Mouse (Mus musculus): ENCODE measurements around the gene Mybph.

Mybph gene

DNA sequence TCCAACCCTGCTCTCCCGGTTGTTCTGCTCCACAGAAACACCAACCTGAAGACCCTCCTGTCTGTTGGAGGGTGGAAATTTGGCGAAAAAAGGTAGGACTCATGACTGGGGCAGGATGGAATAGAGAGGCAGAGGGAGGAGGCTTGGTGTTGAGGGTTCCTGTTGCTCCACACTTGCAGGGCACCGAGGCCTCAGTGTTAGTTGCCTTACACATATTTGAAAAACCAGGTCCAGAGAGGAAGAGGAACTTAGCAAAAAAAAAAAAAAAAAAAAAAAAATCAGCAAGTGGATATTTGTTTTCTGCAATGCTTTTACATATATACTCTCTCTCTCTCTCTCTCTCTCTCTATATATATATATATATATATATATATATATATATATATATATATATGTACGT lies 9.2 kb upstream of the Mybph start:
- DNase-seq (ENCODE audit: low spot score in 2 of 2): no peak

DNA sequence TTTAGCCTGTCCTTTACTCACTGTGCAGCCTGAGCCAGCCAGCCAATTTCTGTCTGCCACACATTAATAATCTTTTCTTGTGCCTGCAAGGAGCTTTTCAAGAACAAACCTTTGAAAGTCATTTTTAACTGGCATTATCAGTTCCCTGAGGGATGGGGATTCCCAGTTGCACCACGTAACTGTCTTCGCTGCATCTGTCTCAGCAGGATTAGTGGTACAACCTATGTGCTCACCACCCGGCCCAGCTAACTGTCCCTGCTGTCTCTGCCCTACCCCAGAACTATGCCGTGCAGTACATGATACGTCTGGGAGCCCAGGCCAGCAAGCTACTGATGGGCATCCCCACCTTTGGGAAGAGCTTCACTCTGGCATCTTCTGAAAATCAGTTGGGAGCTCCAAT lies 5.0 kb upstream of the Mybph start:
- DNase-seq (ENCODE audit: low spot score in 2 of 2): no peak

DNA sequence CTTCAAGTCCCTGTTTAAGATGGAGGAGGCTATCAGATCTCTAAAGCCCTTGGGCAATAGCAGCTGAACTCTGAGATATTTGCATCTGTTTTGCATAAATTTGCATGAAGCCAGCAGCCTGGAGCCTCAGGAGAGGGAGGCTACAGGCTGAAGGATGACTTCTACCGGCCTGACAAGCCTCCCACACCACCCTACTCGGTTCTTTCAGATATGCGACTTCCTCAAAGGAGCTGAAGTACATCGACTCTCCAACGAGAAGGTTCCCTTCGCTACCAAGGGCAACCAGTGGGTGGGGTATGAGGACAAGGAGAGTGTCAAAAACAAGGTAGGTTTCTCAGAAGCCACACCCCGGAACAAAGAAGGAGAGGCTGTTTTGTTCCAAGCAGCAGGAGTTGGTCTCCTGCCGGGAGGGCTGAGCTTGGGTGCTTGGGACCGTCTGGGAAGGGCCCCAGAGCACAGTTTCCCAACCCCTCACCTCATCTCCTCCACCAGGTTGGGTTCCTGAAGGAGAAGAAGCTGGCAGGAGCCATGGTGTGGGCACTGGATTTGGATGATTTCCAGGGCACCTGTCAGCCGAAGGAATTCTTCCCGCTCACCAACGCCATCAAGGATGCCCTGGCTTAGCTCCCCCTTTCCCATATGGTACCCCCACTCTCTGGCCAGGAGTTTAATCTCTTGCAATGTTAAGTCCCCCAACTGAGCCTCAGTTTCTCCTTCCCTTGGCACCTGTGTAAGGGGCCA lies 4.1 kb upstream of the Mybph start:
- DNase-seq (ENCODE audit: low spot score in 2 of 2): peak in 1 of 2 experiments; percentile 24

DNA sequence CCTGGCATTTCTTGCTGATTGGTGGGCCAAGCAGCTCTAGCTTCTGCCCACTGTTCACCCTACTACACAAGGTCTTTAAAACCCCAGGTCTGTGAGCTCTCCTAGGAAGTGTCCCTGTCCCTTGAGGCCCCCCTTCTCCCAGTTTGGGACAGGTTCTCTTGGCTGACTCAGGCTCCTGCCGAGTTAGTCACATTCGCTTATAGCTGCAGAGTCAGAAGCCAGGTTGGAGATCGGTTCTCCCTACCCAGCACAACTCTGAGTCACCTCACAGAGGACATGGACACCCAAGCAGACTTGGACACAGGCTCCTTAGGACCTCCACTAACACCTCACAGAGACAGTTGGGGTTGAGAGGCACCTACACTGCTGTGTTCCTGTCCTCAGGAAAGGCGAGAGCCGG lies 2.1 kb upstream of the Mybph start:
- no peak for DNase-seq (ENCODE audit: low spot score in 2 of 2)

DNA sequence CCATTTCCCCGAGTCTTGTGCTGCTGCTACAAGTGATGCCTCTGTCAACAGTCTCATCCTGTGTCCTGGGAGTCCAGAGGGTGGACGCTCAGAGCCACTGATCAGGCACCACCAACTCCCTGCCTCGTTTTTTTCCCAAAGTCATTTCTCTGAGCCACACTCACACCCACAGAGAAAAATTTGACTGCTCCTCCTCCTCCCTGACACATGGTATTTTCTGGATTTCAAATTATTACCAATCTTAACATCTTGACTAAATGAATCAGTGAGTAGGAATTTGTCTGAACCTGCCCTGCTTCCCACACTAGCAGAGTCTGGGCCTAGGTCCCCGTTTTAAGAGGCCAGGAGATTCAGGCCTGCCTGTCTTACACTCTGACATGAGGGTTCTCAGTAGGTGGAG lies 1.2 kb upstream of the Mybph start:
- no peak for DNase-seq (ENCODE audit: low spot score in 2 of 2)

DNA sequence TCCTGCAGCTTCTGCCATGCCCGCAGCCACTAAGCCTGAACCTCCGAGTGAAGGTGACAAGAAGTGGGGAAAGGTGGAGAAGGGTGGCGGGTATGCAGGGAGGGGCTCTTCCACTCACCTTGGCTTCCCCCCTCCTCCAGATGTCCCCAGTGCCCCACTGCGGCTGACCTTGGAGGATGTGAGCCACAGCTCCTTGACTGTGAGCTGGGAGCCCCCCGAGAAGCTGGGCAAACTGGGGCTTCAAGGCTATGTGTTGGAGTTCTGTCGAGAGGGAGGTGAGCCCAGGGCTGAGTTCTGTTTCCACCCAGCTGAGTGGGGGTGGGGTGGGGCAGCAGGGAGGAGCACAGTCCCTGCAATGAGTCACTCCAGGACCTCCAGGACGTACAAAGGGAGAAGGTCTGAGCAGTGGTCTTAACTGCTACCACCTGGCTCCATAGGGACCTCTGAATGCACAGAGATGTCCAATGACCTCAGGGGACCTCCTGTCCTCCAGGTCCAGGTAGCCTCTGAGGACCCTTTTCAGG lies 488 bp downstream of the Mybph start:
- no peak for DNase-seq (ENCODE audit: low spot score in 2 of 2)

DNA sequence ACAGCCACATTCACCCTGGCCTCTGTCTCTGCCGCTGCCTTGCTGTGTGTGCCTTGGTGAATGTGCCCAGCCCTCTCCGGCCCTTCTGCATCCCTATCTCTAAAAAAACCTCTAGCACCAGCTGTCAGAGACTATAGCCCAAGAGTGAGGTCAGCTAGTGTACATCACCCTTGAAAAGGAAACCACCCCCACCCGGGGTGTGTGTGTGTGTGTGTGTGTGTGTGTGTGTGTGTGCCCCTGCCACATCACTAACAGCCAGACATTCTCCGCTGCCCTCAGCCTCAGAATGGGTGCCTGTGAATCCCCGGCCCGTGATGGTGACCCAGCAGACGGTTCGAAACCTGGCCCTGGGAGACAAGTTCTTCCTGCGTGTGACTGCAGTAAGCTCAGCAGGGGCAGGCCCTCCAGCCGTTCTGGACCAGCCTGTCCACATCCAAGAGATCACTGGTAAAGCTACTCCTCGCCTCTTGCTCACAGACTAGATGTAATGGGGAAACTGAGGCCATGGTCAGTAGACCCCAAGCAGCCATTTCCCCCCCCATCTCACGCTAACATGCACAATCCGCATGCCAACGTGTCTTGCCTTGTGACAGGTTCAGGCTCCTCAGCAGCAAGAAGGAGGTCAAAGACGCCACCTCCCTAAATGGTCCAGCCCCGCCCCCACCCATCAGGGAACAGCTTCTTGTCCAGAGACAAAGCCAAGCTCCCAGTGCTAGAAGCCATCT lies 1.2 kb downstream of the Mybph start:
- no peak for DNase-seq (ENCODE audit: low spot score in 2 of 2)

DNA sequence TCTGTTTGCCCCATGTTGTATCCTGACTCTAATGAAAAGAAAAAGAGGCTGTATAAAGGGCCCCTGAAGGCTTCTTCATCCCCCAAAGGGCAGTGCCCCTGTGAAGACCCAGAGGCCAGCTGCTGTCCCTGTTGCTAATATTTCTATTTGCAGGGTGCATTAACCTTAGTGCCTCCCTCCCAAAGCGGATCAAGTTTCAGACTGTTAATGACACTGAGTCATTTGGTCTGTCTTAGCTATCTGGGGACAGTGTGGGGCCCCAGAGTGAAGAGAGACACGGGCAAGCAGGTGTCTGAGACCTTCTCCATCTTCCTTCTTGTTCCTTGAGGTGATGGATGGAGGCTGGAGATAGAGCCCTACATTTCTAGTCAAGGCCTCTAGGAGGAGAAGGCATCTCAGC lies 1.9 kb downstream of the Mybph start:
- DNase-seq (ENCODE audit: low spot score in 2 of 2): no peak

DNA sequence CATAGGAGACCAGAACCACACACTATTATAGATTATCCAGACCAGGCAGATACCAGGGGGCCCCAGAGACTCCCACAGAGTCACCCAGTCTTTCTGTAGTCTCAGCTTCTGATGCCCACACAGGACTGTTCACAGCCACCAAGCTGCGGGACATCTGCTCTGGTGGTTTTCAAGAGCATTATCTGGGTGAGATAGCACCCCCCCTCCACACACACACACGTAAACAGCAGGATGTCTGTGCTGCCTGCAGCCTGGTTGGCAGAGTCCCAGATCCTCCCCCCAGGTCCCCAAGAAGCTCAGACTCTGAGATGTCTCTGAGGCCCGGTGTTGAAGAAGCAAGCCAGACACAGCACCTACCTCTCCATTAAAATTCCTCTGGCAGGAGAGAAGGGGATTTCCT lies 2.3 kb downstream of the Mybph start:
- DNase-seq (ENCODE audit: low spot score in 2 of 2): no peak

DNA sequence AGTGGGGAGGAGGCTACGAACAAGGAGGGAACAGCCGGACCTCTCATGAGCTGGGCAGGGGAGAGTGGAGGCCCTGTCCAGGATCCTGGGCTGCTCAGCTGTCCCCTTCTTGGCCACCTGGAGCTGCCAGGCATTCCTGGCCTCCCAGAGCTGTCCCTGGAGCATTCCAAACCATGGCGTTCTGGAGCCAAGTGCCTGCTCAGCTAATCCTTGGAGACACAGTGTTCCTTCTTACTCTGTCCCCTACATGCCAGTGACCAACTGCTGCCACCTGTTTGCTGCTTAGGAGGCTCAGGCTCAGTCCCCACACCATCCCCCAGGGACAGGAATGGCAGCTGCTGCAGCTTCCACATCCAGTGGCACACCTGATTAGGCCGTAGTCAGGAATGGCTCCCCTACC lies 2.7 kb downstream of the Mybph start:
- DNase-seq (ENCODE audit: low spot score in 2 of 2): no peak

DNA sequence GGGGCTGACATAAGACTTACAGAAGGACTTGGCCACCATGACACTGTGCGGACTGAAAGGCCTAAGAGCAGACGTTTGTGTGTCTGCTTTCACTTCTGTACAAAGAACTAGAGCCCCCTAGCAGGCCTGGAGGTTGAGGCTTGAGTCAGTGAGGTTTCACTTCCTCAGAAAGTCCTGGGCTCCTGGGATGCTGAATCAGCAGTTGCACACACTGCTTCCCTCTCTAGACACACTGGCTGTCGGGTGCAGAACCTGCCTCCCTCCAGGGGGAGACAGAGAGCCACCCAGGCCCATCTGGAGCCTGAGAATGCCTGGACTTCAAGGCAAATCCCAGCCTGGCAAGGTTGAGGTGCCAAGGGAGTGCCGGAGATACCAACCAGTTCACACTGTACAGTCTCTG lies 3.1 kb downstream of the Mybph start:
- peak; percentile 4 to 83 for DNase-seq (ENCODE audit: low spot score in 2 of 2)

DNA sequence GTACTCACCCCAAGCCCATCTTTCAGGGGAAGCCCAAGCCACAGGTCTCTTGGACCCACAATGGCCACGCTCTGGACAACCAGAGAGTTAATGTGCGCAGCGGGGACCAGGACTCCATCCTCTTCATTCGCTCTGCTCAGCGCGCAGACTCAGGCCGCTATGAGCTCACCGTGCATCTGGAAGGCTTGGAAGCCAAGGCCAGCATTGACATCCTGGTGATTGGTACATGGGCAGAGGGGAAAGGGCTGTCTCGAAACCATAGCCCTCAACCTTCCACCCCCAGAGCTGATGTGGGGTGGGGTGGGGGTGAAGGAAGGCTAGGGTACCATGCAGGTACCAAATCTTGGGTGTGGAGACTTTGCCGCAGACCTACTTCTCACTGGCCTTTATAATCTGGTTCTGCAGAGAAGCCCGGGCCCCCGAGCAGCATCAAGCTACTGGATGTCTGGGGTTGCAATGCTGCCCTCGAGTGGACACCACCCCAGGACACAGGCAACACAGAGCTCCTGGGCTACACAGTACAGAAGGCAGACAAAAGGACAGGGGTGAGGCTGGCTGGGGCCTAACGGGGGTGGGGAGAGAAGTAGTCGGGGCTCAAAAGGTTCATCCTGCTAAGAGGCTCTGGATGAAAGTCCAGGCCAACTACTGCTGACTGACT lies 4.2 kb downstream of the Mybph start:
- DNase-seq (ENCODE audit: low spot score in 2 of 2): no peak

DNA sequence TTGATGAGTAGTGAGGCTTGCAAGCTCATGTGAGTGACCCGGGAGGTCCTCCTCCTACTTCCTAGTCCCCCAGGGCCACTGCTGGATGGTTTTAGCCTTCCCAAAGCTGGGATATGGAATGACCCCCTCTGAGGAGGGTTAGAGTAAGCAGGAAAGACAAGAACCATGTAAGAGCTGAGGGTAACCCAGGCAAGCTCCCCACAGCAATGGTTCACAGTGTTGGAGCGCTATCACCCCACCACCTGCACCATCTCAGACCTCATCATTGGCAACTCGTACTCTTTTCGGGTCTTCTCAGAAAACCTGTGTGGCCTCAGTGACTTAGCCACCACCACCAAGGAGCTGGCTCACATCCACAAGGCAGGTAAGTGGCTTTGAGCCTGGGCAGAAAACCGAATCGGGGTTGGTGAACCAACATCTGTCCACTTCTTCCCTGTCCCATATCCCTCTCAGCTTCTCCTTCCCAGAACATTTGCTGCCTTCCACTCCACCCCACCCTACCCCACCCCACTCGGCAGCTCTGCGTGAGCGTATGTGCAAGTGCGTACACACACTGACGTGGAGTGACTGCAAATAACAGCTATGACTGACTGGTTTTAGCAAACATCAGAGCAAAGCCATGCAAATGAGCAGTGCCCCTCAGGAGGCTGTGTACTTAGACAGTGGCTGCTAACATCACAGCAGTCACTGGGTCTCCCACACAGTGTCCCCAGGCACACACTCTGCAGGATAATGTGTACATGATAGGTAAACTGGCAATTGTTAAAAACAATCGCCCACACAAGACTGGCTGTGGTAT lies 5.1 kb downstream of the Mybph start:
- no peak for DNase-seq (ENCODE audit: low spot score in 2 of 2)

DNA sequence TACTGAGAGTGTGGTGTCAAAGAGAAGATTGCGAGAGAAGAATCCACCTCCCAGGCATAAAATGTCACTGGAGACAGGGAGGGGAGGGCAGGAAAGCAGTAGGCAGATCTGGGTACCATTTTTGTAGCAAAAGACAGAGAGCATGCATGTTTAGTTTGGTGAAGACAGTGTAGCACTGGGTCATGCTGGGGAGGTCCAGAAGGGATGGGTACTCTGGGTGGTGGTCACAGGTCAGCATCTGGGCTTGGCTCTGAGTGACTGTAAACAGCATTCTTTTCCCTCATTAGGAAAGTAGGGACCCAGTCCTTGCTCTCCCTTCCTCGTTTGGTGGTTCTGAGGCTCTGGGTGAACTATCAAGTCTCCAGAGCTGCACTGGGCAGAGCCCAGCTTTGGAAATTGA lies 7.2 kb downstream of the Mybph start:
- no peak for DNase-seq (ENCODE audit: low spot score in 2 of 2)

DNA sequence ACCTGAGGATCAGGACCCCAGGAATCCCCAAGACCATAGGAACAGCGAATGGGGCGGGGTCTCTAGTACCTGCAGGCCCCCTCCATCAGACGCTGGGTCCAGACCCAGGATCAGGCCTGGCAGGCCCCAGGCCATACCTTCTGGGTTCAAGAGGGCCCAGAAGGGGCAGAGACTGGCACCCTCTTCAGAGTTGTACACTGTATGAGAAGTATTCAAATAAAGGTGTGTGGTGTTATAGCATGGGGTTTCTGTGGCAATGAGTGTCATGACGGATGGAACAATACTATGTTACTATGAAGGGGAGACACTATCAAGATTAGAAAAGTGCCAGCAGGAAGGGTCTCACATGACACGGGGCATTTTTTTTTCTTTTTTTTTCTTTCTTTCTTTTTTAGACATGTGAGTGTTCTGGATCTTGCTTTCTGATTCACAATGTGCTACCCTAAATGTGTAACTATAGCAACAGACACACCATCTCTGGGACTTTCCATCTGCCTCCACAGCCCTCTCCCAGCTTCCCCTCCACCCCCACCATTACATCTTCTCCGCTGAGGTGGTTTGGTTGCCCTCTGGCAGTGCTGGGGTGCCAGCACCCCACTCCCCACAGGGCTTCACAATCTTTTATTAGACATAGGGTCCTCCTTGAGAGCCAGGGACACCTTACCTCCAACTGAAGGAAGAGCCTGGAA lies 7.9 kb downstream of the Mybph start:
- no peak for DNase-seq (ENCODE audit: low spot score in 2 of 2)

DNA sequence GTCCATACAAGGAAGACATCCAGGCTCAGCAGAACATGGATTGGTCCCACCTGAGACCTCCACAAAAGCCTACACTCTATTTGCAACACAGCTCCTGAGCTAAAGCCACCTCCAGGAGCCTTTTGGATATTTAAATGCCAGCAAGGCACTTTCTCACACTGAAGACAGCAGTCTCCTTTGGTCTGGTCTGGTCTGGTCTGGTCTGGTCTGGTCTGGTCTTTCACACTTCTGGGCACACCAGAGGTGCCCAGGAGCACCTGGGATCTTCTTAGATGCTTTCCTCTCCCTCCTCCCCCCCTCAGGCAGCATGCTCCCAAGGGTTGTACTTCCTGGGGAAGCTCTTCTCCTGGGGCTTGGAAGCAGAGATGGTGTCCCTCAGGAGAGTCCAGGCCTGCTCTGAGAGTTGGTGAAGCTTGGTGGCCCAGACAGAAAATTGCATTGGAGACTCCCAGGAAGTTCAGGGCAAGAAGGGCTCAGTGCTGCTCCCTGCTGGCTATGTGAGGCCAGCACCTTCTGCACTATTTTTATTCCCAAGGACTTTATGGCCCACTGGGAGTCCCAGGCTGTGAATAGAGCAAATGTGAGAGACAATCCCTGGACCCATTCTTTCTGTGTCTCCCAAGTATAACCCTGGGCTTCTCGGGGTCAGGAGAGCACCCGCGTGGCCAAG lies 8.6 kb downstream of the Mybph start:
- peak in 1 of 2 experiments; percentile 13 for DNase-seq (ENCODE audit: low spot score in 2 of 2)

DNA sequence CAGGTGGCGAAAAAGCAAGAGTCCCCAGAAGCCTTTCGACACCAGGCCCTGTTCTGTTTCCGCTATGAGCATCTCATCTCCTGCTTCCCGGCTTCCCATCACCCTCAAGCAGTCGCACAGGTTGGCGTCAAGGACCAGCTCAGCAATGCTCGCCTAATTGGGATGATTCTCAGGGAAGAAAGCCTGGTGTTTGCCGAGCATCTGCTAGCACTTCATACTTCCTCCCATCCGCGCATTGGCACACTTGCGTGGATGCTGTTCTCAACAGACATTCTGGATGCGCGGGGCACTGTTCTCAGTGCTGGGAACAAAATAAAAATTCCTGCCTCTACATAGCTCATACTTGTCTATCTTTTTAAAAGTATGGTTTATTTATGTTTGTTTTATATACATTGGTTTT lies 11.0 kb downstream of the Mybph start:
- DNase-seq (ENCODE audit: low spot score in 2 of 2): no peak

DNA sequence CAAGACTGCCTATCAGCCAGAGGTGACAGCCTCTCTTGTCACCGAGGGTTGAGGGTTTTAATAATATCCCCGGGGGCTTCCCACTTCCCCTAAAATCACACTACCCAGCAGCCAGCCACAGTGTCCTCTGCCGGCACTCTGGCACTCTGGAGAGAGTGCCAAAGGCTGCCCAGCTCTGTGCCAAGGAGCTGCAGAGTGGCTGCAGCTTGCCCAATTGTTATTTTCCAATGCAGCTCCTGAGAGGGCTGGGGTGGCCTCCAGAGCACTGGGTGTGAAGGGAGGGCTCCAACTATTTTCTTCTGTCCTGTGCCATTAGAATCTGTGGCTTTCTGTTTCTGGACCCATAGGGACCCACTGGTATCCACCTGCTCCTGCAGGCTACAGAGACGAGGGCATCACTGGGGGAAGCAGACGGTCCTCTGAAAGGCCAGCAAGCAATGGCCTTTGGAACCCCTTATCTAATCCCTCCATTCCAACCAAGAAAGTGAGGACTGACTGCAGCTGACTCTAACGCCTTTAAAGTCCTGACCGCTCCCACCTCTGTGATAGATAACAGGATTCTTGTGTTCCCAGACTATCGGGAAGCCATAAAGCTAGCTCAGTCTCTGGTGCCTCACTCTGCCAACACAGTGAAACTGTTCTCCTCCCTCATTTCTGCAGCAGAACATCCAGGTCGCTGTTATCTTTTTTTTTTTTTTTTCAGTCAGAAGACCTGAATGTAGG lies 12.2 kb downstream of the Mybph start:
- DNase-seq (ENCODE audit: low spot score in 2 of 2): no peak

DNA sequence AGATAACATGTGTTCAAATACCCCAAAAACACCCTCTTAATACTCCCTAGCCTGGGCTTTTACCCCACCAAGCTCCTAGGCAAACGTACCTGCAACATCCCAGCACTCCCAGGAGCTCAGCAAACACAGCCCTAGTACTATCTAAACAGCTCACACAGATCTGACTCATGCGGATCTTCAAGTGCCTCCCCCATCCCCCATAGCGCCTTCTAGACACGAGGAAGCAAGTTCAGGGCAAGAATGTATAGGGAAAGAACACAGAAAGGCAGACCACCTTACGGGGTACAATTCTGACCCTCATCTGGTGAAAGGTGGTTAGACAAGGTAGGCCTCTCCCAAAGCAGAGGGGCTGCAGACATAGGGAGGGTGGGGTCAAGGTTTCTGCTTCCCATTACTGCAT lies 12.8 kb downstream of the Mybph start:
- DNase-seq (ENCODE audit: low spot score in 2 of 2): no peak

DNA sequence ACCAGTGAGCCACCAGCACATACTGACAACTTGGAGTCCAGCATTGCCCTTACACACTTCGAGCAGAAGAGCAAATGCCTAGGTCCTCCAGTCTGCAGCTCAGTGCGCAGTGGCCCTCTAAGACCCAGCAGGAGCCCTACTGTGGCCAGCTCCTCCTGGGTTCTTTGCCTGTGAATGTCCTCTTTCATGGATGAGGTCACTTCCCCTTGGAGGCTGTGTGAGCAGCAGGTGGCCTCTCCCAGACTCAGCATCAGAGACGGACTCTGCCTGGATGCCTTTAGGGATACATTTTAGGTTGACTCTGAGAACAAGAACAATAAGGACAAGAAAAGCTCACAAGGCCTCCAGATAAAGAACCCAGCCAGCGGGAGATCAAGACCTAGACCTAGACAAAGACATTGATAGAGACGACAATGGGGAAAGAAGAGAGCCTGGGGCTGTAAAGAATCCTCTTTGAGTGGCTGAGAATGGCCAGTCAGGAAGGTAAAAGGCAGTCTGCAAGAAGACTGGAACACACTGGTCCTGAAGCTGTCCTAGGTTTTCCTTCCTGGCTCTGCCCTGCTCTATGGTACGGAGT lies 17.0 kb downstream of the Mybph start:
- DNase-seq (ENCODE audit: low spot score in 2 of 2): no peak

All from natural killer cell, adult 2 months (primary cell).